Mouse (Mus musculus): ENCODE results near the gene Zfp553. TPM values are rescaled to one million over a fixed set of nuclear protein-coding genes. Genes with fewer than 3 reads are reported as not detected.

Gene Zfp553
- polyA plus RNA-seq, 1 experiment from 2014 or later, result 73.5 TPM

Other genes starting within 250 kb of the Zfp553 start
- gene Mvp, start 218.4 kb upstream of the Zfp553 start, polyA plus RNA-seq (2016; fragmentation: Nextera tagmentation; extraction: Ambion mirVana), result 4.1 TPM in 2 replicates
- 0.78 TPM in 1 of 2 replicates, not detected in the other for gene Pagr1b, start 216.6 kb upstream of the Zfp553 start, polyA plus RNA-seq (2016; fragmentation: Nextera tagmentation; extraction: Ambion mirVana)
- gene Pagr1a, start 215.7 kb upstream of the Zfp553 start, polyA plus RNA-seq (2016; fragmentation: Nextera tagmentation; extraction: Ambion mirVana), result 41.1 and 107 TPM in 2 replicates
- gene Gm42742, start 212.0 kb upstream of the Zfp553 start, polyA plus RNA-seq (2016; fragmentation: Nextera tagmentation; extraction: Ambion mirVana), result 37.7 and 92.9 TPM in 2 replicates
- 2.7 and 3.4 TPM in 2 replicates for gene Prrt2, start 211.8 kb upstream of the Zfp553 start, polyA plus RNA-seq (2016; fragmentation: Nextera tagmentation; extraction: Ambion mirVana)
- gene Maz, start 206.0 kb upstream of the Zfp553 start, polyA plus RNA-seq (2016; fragmentation: Nextera tagmentation; extraction: Ambion mirVana), result 63.6 and 68.8 TPM in 2 replicates
- 200 and 207 TPM in 2 replicates for gene Kif22, start 190.6 kb upstream of the Zfp553 start, polyA plus RNA-seq (2016; fragmentation: Nextera tagmentation; extraction: Ambion mirVana)
- gene Zg16, start 145.7 kb upstream of the Zfp553 start, polyA plus RNA-seq (2016; fragmentation: Nextera tagmentation; extraction: Ambion mirVana), result not detected in 2 replicates
- gene AI467606, start 141.7 kb upstream of the Zfp553 start, polyA plus RNA-seq (2016; fragmentation: Nextera tagmentation; extraction: Ambion mirVana), result 0.54 and 1.4 TPM in 2 replicates
- gene Qprt, start 110.8 kb upstream of the Zfp553 start, polyA plus RNA-seq (2016; fragmentation: Nextera tagmentation; extraction: Ambion mirVana), result 3.7 and 4.1 TPM in 2 replicates
- gene Spn, start 95.2 kb upstream of the Zfp553 start, polyA plus RNA-seq (2016; fragmentation: Nextera tagmentation; extraction: Ambion mirVana), result 0.04 and 0.09 TPM in 2 replicates
- 89.9 and 93.4 TPM in 2 replicates for gene Cd2bp2, start 37.0 kb upstream of the Zfp553 start, polyA plus RNA-seq (2016; fragmentation: Nextera tagmentation; extraction: Ambion mirVana)
- 31.3 and 34.4 TPM in 2 replicates for gene Tbc1d10b, start 24.6 kb upstream of the Zfp553 start, polyA plus RNA-seq (2016; fragmentation: Nextera tagmentation; extraction: Ambion mirVana)
- gene Mylpf, start 24.2 kb upstream of the Zfp553 start, polyA plus RNA-seq (2016; fragmentation: Nextera tagmentation; extraction: Ambion mirVana), result 9.3 and 10.7 TPM in 2 replicates
- 27.3 and 30.0 TPM in 2 replicates for gene Sept1, start 69 bp downstream of the Zfp553 start, polyA plus RNA-seq (2016; fragmentation: Nextera tagmentation; extraction: Ambion mirVana)
- gene Zfp771, start 11.2 kb downstream of the Zfp553 start, polyA plus RNA-seq (2016; fragmentation: Nextera tagmentation; extraction: Ambion mirVana), result 65.1 and 69.1 TPM in 2 replicates
- gene Dctpp1, start 27.6 kb downstream of the Zfp553 start, polyA plus RNA-seq (2016; fragmentation: Nextera tagmentation; extraction: Ambion mirVana), result 363 and 380 TPM in 2 replicates
- gene Sephs2, start 41.0 kb downstream of the Zfp553 start, polyA plus RNA-seq (2016; fragmentation: Nextera tagmentation; extraction: Ambion mirVana), result 82.5 and 86.4 TPM in 2 replicates
- 0.73 and 0.82 TPM in 2 replicates for gene Itgal, start 63.2 kb downstream of the Zfp553 start, polyA plus RNA-seq (2016; fragmentation: Nextera tagmentation; extraction: Ambion mirVana)
- gene Zfp768, start 112.5 kb downstream of the Zfp553 start, polyA plus RNA-seq (2016; fragmentation: Nextera tagmentation; extraction: Ambion mirVana), result 19.7 and 20.9 TPM in 2 replicates
- 9.0 and 9.3 TPM in 2 replicates for gene Zfp747, start 143.0 kb downstream of the Zfp553 start, polyA plus RNA-seq (2016; fragmentation: Nextera tagmentation; extraction: Ambion mirVana)
- gene 9130019O22Rik, start 154.1 kb downstream of the Zfp553 start, polyA plus RNA-seq (2016; fragmentation: Nextera tagmentation; extraction: Ambion mirVana), result 5.1 and 6.4 TPM in 2 replicates
- gene E430018J23Rik, start 160.6 kb downstream of the Zfp553 start, polyA plus RNA-seq (2016; fragmentation: Nextera tagmentation; extraction: Ambion mirVana), result 4.6 and 5.5 TPM in 2 replicates
- 6.1 and 7.1 TPM in 2 replicates for gene Zfp764, start 173.8 kb downstream of the Zfp553 start, polyA plus RNA-seq (2016; fragmentation: Nextera tagmentation; extraction: Ambion mirVana)
- 29.0 and 32.5 TPM in 2 replicates for gene Zfp688, start 189.0 kb downstream of the Zfp553 start, polyA plus RNA-seq (2016; fragmentation: Nextera tagmentation; extraction: Ambion mirVana)
- gene Zfp689, start 216.1 kb downstream of the Zfp553 start, polyA plus RNA-seq (2016; fragmentation: Nextera tagmentation; extraction: Ambion mirVana), result 13.4 and 17.7 TPM in 2 replicates
- 46.3 and 47.9 TPM in 2 replicates for gene Prr14, start 226.6 kb downstream of the Zfp553 start, polyA plus RNA-seq (2016; fragmentation: Nextera tagmentation; extraction: Ambion mirVana)
- 8.6 and 9.0 TPM in 2 replicates for gene Fbrs, start 246.1 kb downstream of the Zfp553 start, polyA plus RNA-seq (2016; fragmentation: Nextera tagmentation; extraction: Ambion mirVana)

All from embryonic facial prominence, embryonic 10.5 days (tissue).